Mouse (Mus musculus) cortical plate, adult 2 months (tissue): ENCODE measurements around the gene Spata13. TPM values are rescaled to one million over a fixed set of nuclear protein-coding genes. Genes with fewer than 3 reads are reported as not detected.

Experiments used
- H3K27ac ChIP-seq: fragments of 200-500 bp; 2 replicates; pipeline ENCODE4 v1.5.1; 2012; ENCODE audit warnings: low read length, control low read depth, inconsistent platforms; ENCODE audit not compliant: insufficient read depth
- H3K4me1 ChIP-seq: fragments of 200-500 bp; 2 replicates; pipeline ENCODE4 v1.6.1; 2011; ENCODE audit warnings: low read length; ENCODE audit not compliant: control insufficient read depth, insufficient read depth
- H3K4me3 ChIP-seq: fragments of 200-500 bp; 2 replicates; pipeline ENCODE4 v1.5.1; 2011; ENCODE audit warnings: mild to moderate bottlenecking, low read length, control low read depth; ENCODE audit not compliant: insufficient read depth
- CTCF ChIP-seq: fragments of 200-500 bp; IDR thresholded peaks from 2 replicates; pipeline ENCODE4 v1.5.1; 2011; ENCODE audit warnings: mild to moderate bottlenecking, control low read depth, low read length; ENCODE audit not compliant: insufficient read depth; ENCODE audit errors: extremely low read depth
- POLR2A ChIP-seq: fragments of 200-500 bp; IDR thresholded peaks from 2 replicates; pipeline ENCODE4 v1.6.1; 2011; ENCODE audit warnings: mild to moderate bottlenecking, low read length, control low read depth; ENCODE audit not compliant: insufficient read depth; ENCODE audit errors: extremely low read depth
- polyA plus RNA-seq: library from polyadenylated mRNA; depleted of rRNA; stranded (reverse); fragments of >200 nt; gene quantifications from 2 replicates; pipeline ENCODE4 v1.2.3, GENCODE M21; 2012; rRNA removed

Spata13 gene
- polyA plus RNA-seq: 5.1 and 6.1 TPM in 2 replicates

GRCm38 (mm10) chr14:60633961-60634864 is at the start of gene Spata13:
TSS of gene Spata13 (plus strand) at chr14:60634001.
- Histone ChIP-seq H3K4me1 (peaks cover 2% of the 10 kb centered on the region; the same call in 1 of the 2 replicates), H3K4me3 (peak within 1 kb of the TSS; percentile 42), H3K27ac (no peak within 1 kb of the TSS)
- TF ChIP-seq CTCF (no peak), POLR2A (0 out of 2 replicates have a peak, but pooled peaks have one; percentile 18)

DNA sequence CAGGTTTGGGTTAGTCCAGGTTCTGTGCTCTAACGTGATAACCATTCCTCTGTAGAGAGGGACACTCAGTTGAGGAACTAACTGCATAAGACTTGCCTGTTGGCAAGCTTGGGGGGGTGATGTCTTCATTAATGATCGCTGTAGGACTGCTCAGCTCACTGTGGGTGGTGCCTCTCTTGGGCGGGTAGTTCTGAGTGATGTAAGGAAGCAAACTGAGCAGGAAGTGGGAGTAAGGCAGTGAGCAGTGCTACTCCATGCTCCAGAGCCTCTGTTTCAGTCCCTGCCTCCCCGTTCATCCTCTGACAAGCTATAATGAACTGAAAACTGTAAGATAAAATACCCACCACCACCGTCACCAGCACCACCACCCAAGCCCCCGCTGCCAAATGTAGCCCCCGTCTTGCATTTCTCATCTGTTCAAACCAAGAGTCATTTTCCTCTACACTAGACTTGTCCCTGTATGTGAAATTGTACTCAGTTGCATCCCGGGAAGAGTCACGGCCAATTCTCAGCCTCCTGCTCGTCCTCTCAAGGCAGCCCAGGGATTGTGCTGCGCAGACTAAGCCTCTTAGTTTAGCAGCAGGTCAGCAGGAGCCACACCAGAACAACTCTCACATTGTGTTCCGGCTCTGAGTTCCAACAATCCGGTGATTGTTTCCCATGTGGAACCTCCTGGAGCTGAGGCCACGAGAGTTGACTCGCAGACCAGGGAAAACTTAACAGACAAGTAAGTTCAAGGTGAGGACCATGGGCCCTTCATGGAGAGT is 46.9 kb upstream of the Spata13 start:
- H3K4me3 ChIP-seq: no peak overlapping the region
- no peak overlapping the region for H3K27ac ChIP-seq
- H3K4me1 ChIP-seq: peaks cover 2% of the 10 kb centered on the region; the same call in 1 of the 2 replicates
- no peak for TF ChIP-seq POLR2A
- no peak for TF ChIP-seq CTCF

DNA sequence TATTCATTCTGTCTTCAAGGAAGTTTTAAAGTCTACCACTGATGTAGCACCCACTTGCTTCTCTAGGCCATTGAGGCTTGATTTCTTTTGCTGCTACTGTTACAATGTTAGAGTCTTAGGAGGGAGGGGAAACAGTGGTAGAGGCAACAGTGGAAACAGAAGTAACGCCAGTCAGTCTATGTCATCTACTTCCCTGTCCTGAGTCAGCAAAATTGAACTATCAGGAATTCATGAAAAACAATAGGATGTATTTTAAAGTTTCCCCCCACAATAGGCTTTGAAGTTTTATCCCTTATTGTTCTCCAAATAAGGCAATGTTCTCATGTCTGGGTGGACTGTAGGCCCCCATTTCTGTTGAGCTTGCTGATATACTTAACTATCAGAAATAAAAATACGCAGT is 44.8 kb upstream of the Spata13 start:
- no peak for TF ChIP-seq POLR2A
- no peak for TF ChIP-seq CTCF
- H3K4me3 ChIP-seq: no peak overlapping the region
- H3K27ac ChIP-seq: no peak overlapping the region
- H3K4me1 ChIP-seq: peaks cover 2% of the 10 kb centered on the region; the same call in 1 of the 2 replicates

DNA sequence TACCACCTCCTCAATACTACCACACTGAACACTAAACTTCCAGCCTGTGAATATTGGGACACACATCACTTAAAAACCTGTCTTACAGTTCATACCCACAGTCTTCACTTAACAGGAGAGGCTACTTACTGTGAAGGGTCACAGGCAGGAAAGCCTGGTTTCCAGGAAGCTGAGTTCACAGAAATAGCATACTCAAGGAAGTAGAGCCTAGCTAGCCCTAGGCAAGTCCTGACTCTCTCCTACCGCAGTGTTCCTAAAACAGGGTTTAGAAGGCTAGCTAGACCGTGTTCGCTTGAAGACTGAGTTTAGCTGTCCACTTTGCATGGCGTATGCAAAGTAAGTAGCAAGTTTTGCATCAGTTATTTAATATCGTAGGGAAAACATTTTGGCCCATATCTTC is 41.5 kb upstream of the Spata13 start:
- Histone ChIP-seq H3K4me3 (no peak overlapping the region), H3K27ac (no peak overlapping the region), H3K4me1 (no peaks in the 10 kb centered on the region)
- TF ChIP-seq CTCF: no peak
- TF ChIP-seq POLR2A: no peak

DNA sequence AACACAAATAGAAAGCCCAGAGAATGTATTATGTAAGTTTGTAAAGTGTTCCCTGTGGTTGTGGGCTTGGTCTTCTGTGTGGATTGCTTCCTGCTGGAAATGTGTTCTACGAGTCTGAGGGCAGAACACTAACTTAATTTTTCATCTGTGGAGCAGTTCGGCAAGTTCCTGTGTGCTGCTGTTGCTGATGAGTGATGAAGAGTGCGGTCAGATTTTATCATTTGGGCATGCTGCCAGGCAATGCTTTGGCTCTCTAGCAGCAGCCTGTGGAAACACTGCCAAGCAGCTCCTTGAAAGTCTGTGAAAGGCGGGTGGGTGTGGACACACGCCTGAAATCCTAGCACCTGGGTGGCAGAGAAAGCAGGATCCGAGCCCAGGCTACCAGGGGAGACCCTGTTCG is 41.0 kb upstream of the Spata13 start:
- Histone ChIP-seq H3K4me3 (no peak overlapping the region), H3K27ac (no peak overlapping the region), H3K4me1 (no peaks in the 10 kb centered on the region)
- TF ChIP-seq POLR2A (no peak), CTCF (no peak)

- H3K4me1 ChIP-seq: no peaks in the 10 kb centered on the region
- TF ChIP-seq CTCF: no peak
- H3K4me3 ChIP-seq: no peak overlapping the region
- H3K27ac ChIP-seq: no peak overlapping the region
These were observed 36.2 kb upstream of the Spata13 start for GRCm38 (mm10) chr14:60597571-60597970.

DNA sequence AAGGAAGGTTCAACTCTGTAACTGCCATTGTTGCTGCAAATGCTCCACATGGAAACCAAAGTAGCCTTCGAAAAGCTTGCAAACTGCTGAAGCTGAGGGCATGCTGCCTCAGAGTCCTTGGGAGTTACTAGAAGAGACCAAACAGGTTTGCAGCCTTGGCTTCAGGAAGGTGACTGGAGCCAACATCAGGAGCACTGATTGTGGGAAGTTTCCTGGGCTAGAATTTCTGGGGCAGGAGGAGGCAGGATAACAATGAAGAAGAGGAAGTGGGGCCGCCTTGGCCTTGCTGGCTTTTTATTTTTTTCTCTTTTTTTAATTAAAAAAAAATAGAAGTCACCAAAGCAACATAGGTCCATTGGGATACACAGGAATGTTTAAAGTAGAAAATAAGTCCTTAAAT is 34.8 kb upstream of the Spata13 start:
- no peak overlapping the region for H3K27ac ChIP-seq
- H3K4me3 ChIP-seq: no peak overlapping the region
- no peak for TF ChIP-seq CTCF
- TF ChIP-seq POLR2A: no peak
- H3K4me1 ChIP-seq: no peaks in the 10 kb centered on the region

GRCm38 (mm10) chr14:60605564-60605963 is 28.2 kb upstream of the Spata13 start:
- H3K4me1 ChIP-seq: no peaks in the 10 kb centered on the region; the same call in 1 of the 2 replicates
- TF ChIP-seq POLR2A: no peak
- no peak overlapping the region for H3K4me3 ChIP-seq
- H3K27ac ChIP-seq: no peak overlapping the region

- no peak overlapping the region for H3K4me3 ChIP-seq
- TF ChIP-seq POLR2A: no peak
- TF ChIP-seq CTCF: no peak
- no peaks in the 10 kb centered on the region; the same call in 1 of the 2 replicates for H3K4me1 ChIP-seq
- H3K27ac ChIP-seq: no peak overlapping the region
These were observed 27.6 kb upstream of the Spata13 start for GRCm38 (mm10) chr14:60606194-60606593.

DNA sequence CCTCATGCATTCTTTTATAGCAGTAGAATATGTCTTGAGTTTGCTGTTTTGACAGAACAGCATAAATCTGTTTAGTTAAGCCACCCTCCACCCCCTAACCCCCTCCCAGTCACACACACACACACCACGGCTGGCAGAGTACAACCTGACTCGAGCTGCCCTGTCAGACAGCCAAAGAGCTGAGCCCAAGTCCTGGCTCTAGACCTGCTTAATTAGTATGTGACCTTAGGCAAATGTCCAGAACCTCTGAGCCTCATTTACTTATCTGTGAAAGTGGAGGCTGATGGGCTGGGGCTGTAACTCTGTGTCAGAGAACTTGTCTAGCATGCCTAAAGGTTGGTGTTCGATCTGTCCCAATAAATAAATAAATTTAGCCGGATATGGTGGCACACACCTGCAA is 26.1 kb upstream of the Spata13 start:
- no peaks in the 10 kb centered on the region; the same call in 1 of the 2 replicates for H3K4me1 ChIP-seq
- H3K4me3 ChIP-seq: no peak overlapping the region
- H3K27ac ChIP-seq: no peak overlapping the region
- no peak for TF ChIP-seq POLR2A
- TF ChIP-seq CTCF: no peak

GRCm38 (mm10) chr14:60609160-60609559 is 24.6 kb upstream of the Spata13 start:
- TF ChIP-seq POLR2A: no peak
- no peak for TF ChIP-seq CTCF
- H3K4me1 ChIP-seq: no peaks in the 10 kb centered on the region; the same call in 1 of the 2 replicates
- no peak overlapping the region for H3K27ac ChIP-seq
- no peak overlapping the region for H3K4me3 ChIP-seq
